Mouse (Mus musculus) brain, adult 2 months (tissue): ENCODE measurements at regions not wholly inside any gene's neighbourhood (a gene's known extent, or its start where the extent isn't known, plus 50 kb on each side); places are given as distances from the start of the nearest gene placed in this dataset.
"Not testable (repeated sequence)": the region's sequence is repeated elsewhere in the genome, so short reads cannot be mapped to it uniquely, and the experiment has no call there.

Experiments
- DNase-seq: peaks from one replicate; pipeline ENCODE4 v3.0.0; 2011; ENCODE audit warnings: low read depth, low spot score

DNA sequence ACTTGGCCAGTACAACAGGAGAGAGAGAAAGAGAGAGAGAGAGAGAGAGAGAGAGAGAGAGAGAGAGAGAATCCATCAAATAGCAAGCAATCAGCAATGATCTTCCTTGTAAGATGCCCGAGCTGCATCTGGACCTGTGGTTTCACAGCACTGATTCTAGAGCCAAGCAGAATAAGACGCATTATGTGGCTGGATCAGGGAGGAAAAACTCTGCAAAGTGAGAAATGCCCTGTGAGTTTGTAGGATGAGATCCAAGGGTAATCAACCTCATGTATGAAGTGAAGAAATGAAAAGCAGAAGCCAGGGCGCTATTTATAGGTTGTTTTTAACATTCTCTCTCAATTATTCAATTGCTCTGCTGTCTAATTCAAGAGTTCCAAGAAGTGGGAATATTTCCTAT, 339.3 kb upstream of the Maf start:
- DNase-seq = no peak

DNA sequence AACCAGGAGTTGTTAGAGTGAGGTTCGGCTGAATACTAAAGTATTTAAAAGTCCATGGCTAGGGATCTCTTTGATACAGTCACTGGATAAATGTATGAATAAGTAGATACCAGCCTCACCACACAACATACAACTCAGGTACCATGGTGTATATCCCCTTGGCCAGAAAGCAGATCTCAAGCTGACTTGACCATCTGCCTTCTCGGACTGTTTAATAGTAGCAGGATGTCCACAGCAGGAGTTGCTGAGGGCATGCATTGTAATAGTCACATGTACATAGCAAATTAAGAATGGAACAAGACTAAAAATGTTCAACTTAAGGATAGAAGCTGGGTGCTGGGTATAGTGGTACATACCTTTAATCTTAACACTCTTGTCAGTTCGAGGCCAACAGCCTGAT, 337.9 kb upstream of the Maf start:
- peak; percentile 95 for DNase-seq

- DNase-seq = peak; percentile 46
These were observed 335.8 kb upstream of the Maf start for GRCm38 (mm10) chr8:116043381-116043780.

DNA sequence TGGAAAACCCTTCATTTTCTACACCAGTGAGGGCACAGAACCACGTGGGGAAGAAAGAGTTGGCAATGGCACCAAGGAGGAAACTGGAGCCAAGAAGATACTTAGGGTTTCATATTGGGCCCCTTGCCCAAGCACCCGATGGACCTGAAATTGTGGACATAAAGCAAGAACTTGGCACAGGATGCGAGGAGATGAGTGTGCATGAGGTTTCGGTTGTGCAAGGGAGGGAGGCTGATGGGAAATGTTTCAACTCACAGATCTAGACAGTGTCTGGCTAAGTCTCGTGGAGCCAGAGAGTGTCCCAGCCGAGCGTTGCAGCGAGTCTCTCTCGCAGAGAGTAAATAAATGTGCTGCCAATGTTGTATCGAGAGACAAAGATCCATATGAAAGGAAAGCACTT, 323.4 kb upstream of the Maf start:
- DNase-seq = no peak

- DNase-seq = peak; percentile 78
These were observed 317.7 kb upstream of the Maf start for GRCm38 (mm10) chr8:116025321-116025720.

GRCm38 (mm10) chr8:116024811-116025210, 317.2 kb upstream of the Maf start:
- no peak for DNase-seq

DNA sequence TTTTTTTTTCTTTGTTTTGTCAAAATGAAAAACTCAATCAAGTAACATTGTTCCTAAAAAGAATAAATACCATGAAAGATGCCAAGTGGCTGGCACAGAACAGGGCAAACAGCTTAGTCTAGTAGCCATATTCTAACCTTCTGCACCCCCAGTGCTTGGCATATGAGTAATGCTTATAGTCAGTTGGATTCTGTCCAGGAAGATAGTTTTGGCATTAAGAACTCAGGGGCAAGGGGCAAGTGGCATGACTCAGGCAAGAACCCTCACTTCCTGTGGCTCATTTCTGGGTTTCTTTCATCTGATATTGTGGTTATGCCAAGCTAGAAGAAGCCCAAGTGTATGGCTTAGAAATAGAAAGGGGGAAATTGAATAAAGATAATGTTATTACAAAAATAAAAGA, 314.1 kb upstream of the Maf start:
- DNase-seq = no peak

DNA sequence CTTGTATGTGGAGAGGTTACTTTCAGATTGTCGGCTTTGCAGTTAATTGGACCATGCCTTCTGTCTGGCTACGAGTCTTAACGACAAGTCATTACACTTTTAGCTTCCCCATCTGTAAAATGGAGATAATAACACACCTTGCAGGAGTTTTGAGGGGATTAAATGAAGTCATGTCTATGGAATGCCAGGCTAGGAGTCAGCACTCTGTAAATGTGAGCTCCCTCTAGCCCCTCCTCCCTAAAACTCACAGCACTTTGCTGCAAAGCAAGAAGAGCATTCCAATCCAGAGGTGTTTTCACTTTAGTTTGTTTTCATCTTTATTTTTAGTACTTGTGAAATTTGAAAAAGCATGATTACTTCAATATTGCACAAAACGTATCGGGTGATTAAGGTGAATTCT, 287.7 kb upstream of the Maf start:
- DNase-seq = no peak

DNA sequence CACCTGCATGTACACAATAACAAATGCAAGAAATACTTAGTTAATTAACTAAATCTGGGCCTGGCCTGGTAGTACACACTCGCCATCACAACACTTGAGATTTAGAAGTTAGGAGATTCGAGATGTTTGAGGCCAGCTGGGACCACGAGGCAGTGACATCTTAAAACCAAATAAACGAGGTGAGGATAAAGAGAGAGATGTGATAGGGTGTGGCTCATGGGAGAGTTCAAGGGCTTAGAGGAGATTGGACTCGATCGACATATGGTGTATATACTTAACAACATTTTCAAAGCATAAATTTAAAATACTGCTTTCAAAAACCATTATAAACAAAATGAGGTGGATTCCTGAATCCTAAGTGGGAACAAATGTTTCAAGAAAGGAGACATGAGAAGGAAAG, 284.4 kb upstream of the Maf start:
- DNase-seq = no peak

DNA sequence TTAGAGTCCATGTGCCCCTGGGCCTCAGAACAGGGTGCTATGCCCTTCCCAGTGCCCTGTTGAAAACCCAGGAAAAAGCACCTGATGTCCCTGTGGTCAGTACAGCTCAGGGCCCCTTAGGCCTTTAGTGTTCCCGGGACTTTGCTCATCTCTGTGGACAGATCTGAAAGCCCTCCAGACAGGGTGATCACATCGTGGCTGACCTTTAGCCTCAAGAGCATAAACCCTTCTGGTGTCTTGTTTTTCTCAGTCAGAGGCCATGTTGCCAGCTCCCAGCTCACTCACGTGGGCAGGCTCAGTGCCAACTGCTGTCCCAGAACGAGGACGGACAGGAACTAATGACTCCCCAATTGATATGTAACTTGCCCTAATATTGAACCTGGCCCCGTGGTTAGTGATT, 275.8 kb upstream of the Maf start:
- DNase-seq = no peak

DNA sequence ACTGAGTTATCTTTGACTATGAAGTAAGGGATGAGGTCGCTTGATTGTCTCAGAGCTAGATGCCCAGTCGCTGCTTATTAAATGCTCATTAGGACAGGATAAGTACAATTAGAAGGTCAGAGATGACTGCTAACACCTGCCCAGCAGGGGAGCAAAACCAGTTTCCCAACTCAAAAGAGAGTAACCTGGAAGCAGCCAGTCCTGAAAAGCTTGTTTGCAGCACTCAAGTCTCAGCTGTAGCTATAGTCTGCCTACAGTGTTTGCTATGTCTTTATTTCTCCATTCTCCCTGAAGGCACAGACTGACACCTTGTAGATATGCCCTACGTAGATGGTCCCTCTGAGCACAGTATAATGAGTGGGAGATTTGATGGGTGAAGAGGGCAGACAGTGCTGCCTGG, 274.7 kb upstream of the Maf start:
- no peak for DNase-seq

GRCm38 (mm10) chr8:115981426-115981825, 273.8 kb upstream of the Maf start:
- no peak for DNase-seq

GRCm38 (mm10) chr8:115980616-115981015, 273.0 kb upstream of the Maf start:
- no peak for DNase-seq

GRCm38 (mm10) chr8:115977152-115977551, 269.6 kb upstream of the Maf start:
- DNase-seq = no peak

- no peak for DNase-seq
These were observed 267.1 kb upstream of the Maf start for GRCm38 (mm10) chr8:115974706-115975105.

- not testable (repeated sequence) for DNase-seq
These were observed 263.8 kb upstream of the Maf start for GRCm38 (mm10) chr8:115971351-115971750.

- no peak for DNase-seq
These were observed 260.5 kb upstream of the Maf start for GRCm38 (mm10) chr8:115968121-115968520.

- no peak for DNase-seq
These were observed 258.4 kb upstream of the Maf start for GRCm38 (mm10) chr8:115965981-115966380.

DNA sequence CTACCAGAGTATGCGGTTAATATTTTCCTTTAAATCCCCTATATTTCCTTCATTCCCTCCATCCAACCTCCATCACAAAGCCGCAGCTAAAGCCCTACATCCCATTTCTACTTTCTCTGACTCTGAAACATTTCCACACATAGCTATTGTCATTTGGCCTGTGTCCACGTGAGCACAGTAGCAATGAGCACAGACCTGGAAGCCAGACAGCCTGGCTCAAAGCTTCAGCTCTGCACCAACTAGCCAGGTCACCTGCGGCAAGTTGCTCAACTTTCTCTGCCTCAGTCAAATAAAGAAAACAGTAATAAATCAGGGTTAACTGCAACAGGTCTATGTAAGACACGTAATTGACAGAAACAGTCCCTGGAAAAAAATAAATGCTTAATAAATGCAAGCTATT, 247.8 kb upstream of the Maf start:
- peak; percentile 65 for DNase-seq

- peak; percentile 67 for DNase-seq
These were observed 246.3 kb upstream of the Maf start for GRCm38 (mm10) chr8:115953783-115954470.

DNA sequence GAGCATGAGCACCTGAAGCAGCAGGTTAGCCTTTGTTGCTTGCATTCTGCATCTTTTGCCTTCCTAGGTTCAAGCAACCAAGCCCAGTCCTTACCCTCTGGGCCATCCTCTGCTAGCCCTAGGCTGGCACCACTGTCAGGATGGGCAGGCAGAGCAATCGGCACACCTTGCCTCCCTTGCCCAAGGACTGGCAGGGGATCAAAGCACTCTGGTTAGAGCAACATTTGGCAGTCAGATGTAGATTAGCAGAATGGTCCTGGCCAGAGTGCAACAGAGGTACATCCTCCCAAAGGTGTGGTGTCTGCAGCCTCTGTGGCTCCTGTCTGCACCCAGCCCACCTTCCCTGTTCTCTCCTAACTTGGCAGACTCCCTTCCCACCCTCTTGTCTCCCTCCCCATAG, 244.9 kb upstream of the Maf start:
- peak; percentile 16 for DNase-seq

DNA sequence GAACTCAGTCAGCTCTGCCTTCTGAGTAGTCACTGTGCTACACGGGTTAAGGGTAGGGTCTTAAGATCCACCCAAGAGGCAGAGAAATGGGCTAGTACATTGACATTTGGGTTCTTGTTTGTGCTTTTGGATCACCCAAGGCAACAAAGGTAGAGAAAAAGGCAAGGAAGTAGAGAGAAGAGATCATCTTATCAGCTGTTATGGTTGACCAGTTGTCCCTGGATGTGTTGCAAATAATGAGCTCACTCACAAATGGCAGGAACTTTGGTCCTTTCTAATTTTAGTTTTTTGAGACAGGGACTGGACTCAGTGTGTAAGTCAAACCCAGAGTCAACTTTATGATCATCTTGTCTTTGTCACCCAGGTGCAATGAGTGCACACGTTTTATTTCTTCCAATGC, 241.3 kb upstream of the Maf start:
- no peak for DNase-seq

- no peak for DNase-seq
These were observed 240.4 kb upstream of the Maf start for GRCm38 (mm10) chr8:115948036-115948435.
